Mouse (Mus musculus) bone marrow, adult 2 months (tissue): ENCODE data around the gene Smg9. TPM values are rescaled to one million over a fixed set of nuclear protein-coding genes. Genes with fewer than 3 reads are reported as not detected.

Source experiments
- H3K27ac ChIP-seq: fragments of 200-500 bp; 2 replicates; pipeline ENCODE4 v1.5.1; 2012; ENCODE audit warnings: low read depth, mild to moderate bottlenecking, control low read depth, inconsistent platforms, low read length; ENCODE audit not compliant: control insufficient read depth, poor library complexity, insufficient read depth
- H3K4me1 ChIP-seq: fragments of 200-500 bp; 2 replicates; pipeline ENCODE4 v1.6.1; 2011; ENCODE audit warnings: low read length; ENCODE audit not compliant: control insufficient read depth, insufficient read depth
- H3K4me3 ChIP-seq: fragments of 200-500 bp; replicated peaks from 2 replicates; pipeline ENCODE3; 2011; ENCODE audit warnings: mild to moderate bottlenecking, low read depth, low read length, control low read depth; ENCODE audit not compliant: control insufficient read depth
- CTCF ChIP-seq: fragments of 200-500 bp; IDR thresholded peaks from 2 replicates; pipeline ENCODE4 v1.5.1; 2011; ENCODE audit warnings: low read length, control low read depth; ENCODE audit not compliant: control insufficient read depth, insufficient read depth
- POLR2A ChIP-seq: fragments of 200-500 bp; IDR thresholded peaks from 2 replicates; pipeline ENCODE4 v1.6.1; 2011; ENCODE audit warnings: low read depth, mild to moderate bottlenecking, control low read depth, low read length, borderline replicate concordance; ENCODE audit not compliant: control insufficient read depth
- WGBS: fragments of 180-500 bp; shearing (Covaris S2); methylation state at CpG from one replicate; pipeline ENCODE4 v1.1.7; 2018; 5-methylcytosine and 5-hydroxymethylcytosine counted together
- polyA plus RNA-seq: library from polyadenylated mRNA; stranded (reverse); fragments of >200 nt; gene quantifications from 2 replicates; pipeline ENCODE4 v1.2.4, GENCODE M21; 2011; ENCODE audit warnings: low replicate concordance; ENCODE audit not compliant: missing spikeins, insufficient read depth, insufficient read length

The Smg9 gene
- polyA plus RNA-seq, 1 experiment: 59.7 TPM

GRCm38 (mm10) chr7:24422251-24422650 lies 22.8 kb downstream of the Smg9 start:
- TF ChIP-seq CTCF (no peak), POLR2A (no peak)
- no peak overlapping the region for H3K27ac ChIP-seq
- no peaks in the 10 kb centered on the region for H3K4me1 ChIP-seq
- no peak overlapping the region for H3K4me3 ChIP-seq
- 88% methylated on average over 8 of the region's 8 CpGs for WGBS

- TF ChIP-seq POLR2A (no peak), CTCF (no peak)
- Histone ChIP-seq H3K4me3 (no peak overlapping the region), H3K4me1 (no peaks in the 10 kb centered on the region), H3K27ac (no peak overlapping the region)
- WGBS: 88% methylated on average over 15 of the region's 15 CpGs
Observed at GRCm38 (mm10) chr7:24423107-24423763, 23.8 kb downstream of the Smg9 start.

- TF ChIP-seq POLR2A (no peak), CTCF (no peak)
- Histone ChIP-seq H3K27ac (no peak overlapping the region), H3K4me1 (no peaks in the 10 kb centered on the region), H3K4me3 (no peak overlapping the region)
- 81% methylated on average over 12 of the region's 12 CpGs for WGBS
Observed at GRCm38 (mm10) chr7:24423956-24424732, 24.7 kb downstream of the Smg9 start.

- H3K27ac ChIP-seq: no peak overlapping the region
- TF ChIP-seq CTCF: no peak
- no peak for TF ChIP-seq POLR2A
- 81% methylated on average over 9 of the region's 9 CpGs for WGBS
- no peak overlapping the region for H3K4me3 ChIP-seq
- H3K4me1 ChIP-seq: no peaks in the 10 kb centered on the region
Observed at GRCm38 (mm10) chr7:24425919-24426318, 26.5 kb downstream of the Smg9 start.

- Histone ChIP-seq H3K4me3 (no peak overlapping the region), H3K4me1 (no peaks in the 10 kb centered on the region), H3K27ac (no peak overlapping the region)
- TF ChIP-seq POLR2A (no peak), CTCF (no peak)
- 93% methylated on average over 8 of the region's 8 CpGs for WGBS
Observed at GRCm38 (mm10) chr7:24427168-24427567, 27.7 kb downstream of the Smg9 start.

GRCm38 (mm10) chr7:24428725-24429124 lies 29.3 kb downstream of the Smg9 start:
- Histone ChIP-seq H3K4me1 (no peaks in the 10 kb centered on the region), H3K27ac (no peak overlapping the region), H3K4me3 (no peak overlapping the region)
- 84% methylated on average over 5 of the region's 5 CpGs for WGBS
- TF ChIP-seq POLR2A (no peak), CTCF (no peak)

GRCm38 (mm10) chr7:24429413-24430112 lies 30.1 kb downstream of the Smg9 start:
- Histone ChIP-seq H3K4me1 (no peaks in the 10 kb centered on the region), H3K4me3 (no peak overlapping the region), H3K27ac (no peak overlapping the region)
- TF ChIP-seq POLR2A (no peak), CTCF (no peak)
- WGBS: 80% methylated on average over 16 of the region's 16 CpGs
